Mouse (Mus musculus) kidney, adult 2 months (tissue): ENCODE results near the gene Rbak.

Experiments used
- CTCF ChIP-seq: fragments of 200-500 bp; conservative IDR thresholded peaks from 2 replicates; pipeline ENCODE4 v1.5.1; 2011; ENCODE audit warnings: low read depth, mild to moderate bottlenecking, control low read depth, low read length, moderate library complexity, mixed read lengths; ENCODE audit not compliant: insufficient read depth, insufficient read length
- POLR2A ChIP-seq: fragments of 200-500 bp; IDR thresholded peaks from one replicate; pipeline ENCODE4 v1.6.1; 2011; ENCODE audit warnings: low read depth, low read length, control low read depth

DNA sequence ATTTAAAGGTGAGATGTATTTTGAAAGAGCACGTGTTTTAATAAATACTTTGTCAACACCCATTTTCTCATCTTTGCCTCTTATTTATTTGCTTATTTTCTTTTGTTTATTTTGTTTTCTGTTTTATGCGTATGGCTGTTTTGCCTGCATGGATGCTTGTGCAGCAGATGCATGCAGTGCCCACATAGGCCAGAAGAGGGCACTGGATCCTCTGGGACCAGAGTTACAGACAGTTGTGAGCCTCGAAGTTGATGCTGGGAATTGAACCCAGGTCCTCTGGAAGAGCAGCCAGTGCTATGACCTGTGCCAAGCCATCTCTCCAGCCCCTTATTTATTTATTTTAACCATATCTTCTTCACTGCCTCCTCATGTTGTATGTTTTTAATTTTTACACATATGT is 24.4 kb upstream of the Rbak start:
- TF ChIP-seq CTCF (peak; percentile 32; the same call in 1 of the 2 replicates), POLR2A (no peak)
